Mouse (Mus musculus) megakaryocyte-erythroid progenitor cell, adult 5 weeks (primary cell): ENCODE results near the gene A2ml1. TPM values are rescaled to one million over a fixed set of nuclear protein-coding genes. Genes with fewer than 3 reads are reported as not detected.

Experiments used
- polyA plus RNA-seq: library from polyadenylated mRNA; stranded (reverse); fragments of >175 nt; gene quantifications from 2 replicates; pipeline ENCODE4 v1.2.3, GENCODE M21; 2012

A2ml1 gene
- not detected in 2 replicates for polyA plus RNA-seq

GRCm38 (mm10) chr6:128581508-128581907, at the start of gene A2ml1:
A2ml1 (minus strand) TSS chr6:128581608.

GRCm38 (mm10) chr6:128623433-128623832, 42.0 kb upstream of the A2ml1 start, which contains the start of gene Klrb1a:
Klrb1a (minus strand) TSS chr6:128623533.

GRCm38 (mm10) chr6:128526601-128527000, 54.8 kb downstream of the A2ml1 start, which contains the start of gene Pzp:
Pzp (minus strand) TSS chr6:128526720.

Other genes starting within 250 kb of the A2ml1 start
- gene Tulp3, start 225.8 kb downstream of the A2ml1 start, polyA plus RNA-seq = 0.39 and 0.41 TPM in 2 replicates
- 49.0 and 53.8 TPM in 2 replicates for gene Rhno1, start 218.7 kb downstream of the A2ml1 start, polyA plus RNA-seq
- 57.3 and 59.5 TPM in 2 replicates for gene Foxm1, start 218.6 kb downstream of the A2ml1 start, polyA plus RNA-seq
- 0.09 TPM in 1 of 2 replicates, not detected in the other for gene Tex52, start 206.2 kb downstream of the A2ml1 start, polyA plus RNA-seq
- gene Gm44596, start 206.1 kb downstream of the A2ml1 start, polyA plus RNA-seq = not detected in 2 replicates
- not detected in 2 replicates for gene Nrip2, start 182.3 kb downstream of the A2ml1 start, polyA plus RNA-seq
- gene Itfg2, start 156.7 kb downstream of the A2ml1 start, polyA plus RNA-seq = 22.6 and 23.1 TPM in 2 replicates
- gene Fkbp4, start 142.9 kb downstream of the A2ml1 start, polyA plus RNA-seq = 344 and 389 TPM in 2 replicates
- not detected in 2 replicates for gene Pzp, start 54.9 kb downstream of the A2ml1 start, polyA plus RNA-seq
- gene Klrb1a, start 41.9 kb upstream of the A2ml1 start, polyA plus RNA-seq = not detected in 2 replicates
- not detected in 2 replicates for gene Clec2h, start 80.8 kb upstream of the A2ml1 start, polyA plus RNA-seq
- gene Klrb1, start 141.5 kb upstream of the A2ml1 start, polyA plus RNA-seq = not detected in 2 replicates
- 0.11 TPM in 1 of 2 replicates, not detected in the other for gene Klrb1c, start 207.6 kb upstream of the A2ml1 start, polyA plus RNA-seq
- gene Gm44511, start 244.7 kb upstream of the A2ml1 start, polyA plus RNA-seq = 0.17 and 0.31 TPM in 2 replicates
- not detected in 2 replicates for gene Klrb1b, start 244.7 kb upstream of the A2ml1 start, polyA plus RNA-seq